Mouse (Mus musculus) heart, postnatal 0 days (tissue): ENCODE data around the gene Slc17a8. TPM values are rescaled to one million over a fixed set of nuclear protein-coding genes. Genes with fewer than 3 reads are reported as not detected.

Source experiments
- ATAC-seq: fragments of 200-750 bp; cut with Nextera tagmentation; 2 replicates; pipeline ENCODE4 v1.8.0; 2017; ENCODE audit warnings: low read depth, moderate number of reproducible peaks, moderate library complexity; ENCODE audit not compliant: insufficient read depth
- DNase-seq: peaks from one replicate; pipeline ENCODE4 v3.0.0-alpha.2; 2016; ENCODE audit warnings: low spot score
- H3K27ac ChIP-seq: fragments of 300-500 bp; sonication (generic); 2 replicates; pipeline ENCODE4 v1.5.1; 2014; ENCODE audit warnings: low read depth, mild to moderate bottlenecking
- H3K27me3 ChIP-seq: fragments of 300-500 bp; sonication (generic); 2 replicates; pipeline ENCODE4 v1.6.1; 2014; ENCODE audit warnings: low read length, mixed read lengths; ENCODE audit not compliant: control insufficient read depth, insufficient read depth
- H3K36me3 ChIP-seq: fragments of 300-500 bp; sonication (generic); replicated peaks from 2 replicates; pipeline ENCODE4 v1.6.1; 2014; ENCODE audit warnings: low read length, mixed read lengths; ENCODE audit not compliant: control insufficient read depth, insufficient read depth
- H3K4me1 ChIP-seq: fragments of 300-500 bp; sonication (generic); 2 replicates; pipeline ENCODE4 v1.6.1; 2014; ENCODE audit warnings: antibody characterized with exemption; ENCODE audit not compliant: control insufficient read depth, insufficient read depth
- H3K4me2 ChIP-seq: fragments of 300-500 bp; sonication (generic); 2 replicates; pipeline ENCODE4 v1.6.1; 2014; ENCODE audit warnings: low read depth, mild to moderate bottlenecking, low read length, moderate library complexity
- H3K4me3 ChIP-seq: fragments of 300-500 bp; sonication (generic); 2 replicates; pipeline ENCODE4 v1.5.1; 2014; ENCODE audit warnings: low read depth, low read length
- H3K9ac ChIP-seq: fragments of 300-500 bp; sonication (generic); replicated peaks from 2 replicates; pipeline ENCODE4 v1.6.1; 2014; ENCODE audit warnings: low read depth, low read length, mixed read lengths
- H3K9me3 ChIP-seq: fragments of 300-500 bp; sonication (generic); replicated peaks from 2 replicates; pipeline ENCODE4 v1.6.1; 2016; ENCODE audit warnings: low read length; ENCODE audit not compliant: control insufficient read depth
- CTCF ChIP-seq: IDR thresholded peaks from 2 replicates; pipeline ENCODE4 v1.5.1; 2016; ENCODE audit warnings: antibody characterized with exemption, control low read depth, low read depth
- EP300 ChIP-seq: IDR thresholded peaks from 2 replicates; pipeline ENCODE4 v1.6.1; 2016; ENCODE audit warnings: antibody characterized with exemption, low read depth
- WGBS: fragments of 180-500 bp; shearing (Covaris S2); extraction: QIAGEN DNeasy Blood & Tissue Kit; methylation state at CpG from one replicate; pipeline ENCODE4 v1.1.7; 2014; 5-methylcytosine and 5-hydroxymethylcytosine counted together
- polyA plus RNA-seq: library from polyadenylated mRNA; unstranded; fragments of >200 nt; fragmentation: Nextera tagmentation; extraction: Ambion mirVana; gene quantifications from 2 replicates; pipeline ENCODE4 v1.2.1, GENCODE M21; 2015
- total RNA-seq: library from RNA; depleted of rRNA; stranded (reverse); fragments of >200 nt; gene quantifications from 2 replicates; pipeline ENCODE4 v1.2.3, GENCODE M21; 2014; ENCODE audit warnings: low replicate concordance; rRNA removed

Slc17a8 gene
- total and polyA plus RNA-seq, 2 experiments from 2014 or later = not detected

- DNase-seq (no peak), ATAC-seq (no peak)
- no peak overlapping the region for H3K4me2 ChIP-seq
- no peak for TF ChIP-seq EP300
- TF ChIP-seq CTCF = no peak
- no peak overlapping the region for H3K4me3 ChIP-seq
- no peaks in the 10 kb centered on the region for H3K9me3 ChIP-seq
- no peak overlapping the region for H3K9ac ChIP-seq
- H3K27me3 ChIP-seq = no peaks in the 10 kb centered on the region
- WGBS = 91% methylated on average over 2 of the region's 2 CpGs
- peaks cover 23% of the 10 kb centered on the region for H3K4me1 ChIP-seq
- H3K27ac ChIP-seq = no peak overlapping the region
- H3K36me3 ChIP-seq = no peaks in the 10 kb centered on the region
Observed at GRCm38 (mm10) chr10:89525823-89526222, 95.2 kb downstream of the Slc17a8 start.

Other genes with a start within 250 kb of the Slc17a8 start
- 19.7 and 29.3 TPM in 2 replicates for gene Gas2l3, start 177.3 kb downstream of the Slc17a8 start, total RNA-seq
- gene Gas2l3, start 177.3 kb downstream of the Slc17a8 start, polyA plus RNA-seq = 7.8 and 8.0 TPM in 2 replicates
- gene Nr1h4, start 87.7 kb downstream of the Slc17a8 start, total RNA-seq = 0.73 and 1.4 TPM in 2 replicates
- 1.3 and 1.6 TPM in 2 replicates for gene Nr1h4, start 87.7 kb downstream of the Slc17a8 start, polyA plus RNA-seq
- gene Scyl2, start 65.0 kb upstream of the Slc17a8 start, total RNA-seq = 31.1 and 43.0 TPM in 2 replicates
- gene Scyl2, start 65.0 kb upstream of the Slc17a8 start, polyA plus RNA-seq = 3.1 and 3.7 TPM in 2 replicates
- 3.4 and 4.5 TPM in 2 replicates for gene Actr6, start 111.0 kb upstream of the Slc17a8 start, total RNA-seq
- 21.9 and 24.2 TPM in 2 replicates for gene Actr6, start 111.0 kb upstream of the Slc17a8 start, polyA plus RNA-seq
- 21.6 and 24.9 TPM in 2 replicates for gene Uhrf1bp1l, start 123.7 kb upstream of the Slc17a8 start, total RNA-seq
- 11.2 and 13.7 TPM in 2 replicates for gene Uhrf1bp1l, start 123.7 kb upstream of the Slc17a8 start, polyA plus RNA-seq